Mouse (Mus musculus) A20 (cell line): ENCODE measurements around the gene Krtap16-1.

ENCODE experiments used
- DNase-seq: peaks from one replicate; pipeline ENCODE4 v3.0.0-alpha.2; 2011; ENCODE audit warnings: low read depth, low spot score

Gene Krtap16-1

GRCm38 (mm10) chr11:99964213-99964612 is 22.2 kb downstream of the Krtap16-1 start:
- DNase-seq = peak; percentile 10

GRCm38 (mm10) chr11:99948175-99948574 is 38.2 kb downstream of the Krtap16-1 start, which contains the start of gene Krtap9-5:
Gene Krtap9-5, plus strand, starts transcription at chr11:99948475.
- no peak for DNase-seq

- DNase-seq = no peak
Observed at GRCm38 (mm10) chr11:99937751-99938264, 48.6 kb downstream of the Krtap16-1 start.

GRCm38 (mm10) chr11:99935991-99936390 is 50.4 kb downstream of the Krtap16-1 start, which contains the start of gene Krtap31-2:
Gene Krtap31-2, plus strand, starts transcription at chr11:99936291.
- DNase-seq = no peak
